Mouse (Mus musculus) heart, adult 18-20 months (tissue): ENCODE measurements at regions not wholly inside any gene's neighbourhood (a gene's known extent, or its start where the extent isn't known, plus 50 kb on each side); places are given as distances from the start of the nearest gene placed in this dataset.
A peak's percentile ranks its signal among the peaks of the same experiment; 100 is the strongest.

Source experiments
- DNase-seq, 2 experiments: peaks; one replicate each; pipeline ENCODE4 v3.0.0; 2021 to 2022; ENCODE audit warnings: mixed read lengths in 1 of 2

DNA sequence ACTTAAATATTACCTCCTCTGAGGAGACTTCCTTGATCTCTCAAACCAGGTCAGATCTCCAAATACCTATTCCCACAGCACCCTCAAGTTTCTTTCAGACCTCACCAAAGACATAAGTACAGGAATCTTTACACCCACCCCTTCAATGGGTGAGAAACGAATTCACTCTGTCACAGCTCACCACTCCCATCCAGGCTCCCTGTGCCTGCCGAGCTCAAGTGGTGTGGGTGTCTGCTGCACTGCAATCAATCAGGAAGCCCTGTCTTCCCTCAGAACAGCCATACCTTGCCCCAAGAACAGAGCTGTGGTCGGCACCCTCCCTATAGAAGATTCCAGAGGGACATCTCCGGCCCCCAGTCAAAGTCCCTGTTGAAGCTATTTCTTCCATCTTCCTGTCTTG lies 116.2 kb upstream of the Nectin1 start:
- DNase-seq = no peak

DNA sequence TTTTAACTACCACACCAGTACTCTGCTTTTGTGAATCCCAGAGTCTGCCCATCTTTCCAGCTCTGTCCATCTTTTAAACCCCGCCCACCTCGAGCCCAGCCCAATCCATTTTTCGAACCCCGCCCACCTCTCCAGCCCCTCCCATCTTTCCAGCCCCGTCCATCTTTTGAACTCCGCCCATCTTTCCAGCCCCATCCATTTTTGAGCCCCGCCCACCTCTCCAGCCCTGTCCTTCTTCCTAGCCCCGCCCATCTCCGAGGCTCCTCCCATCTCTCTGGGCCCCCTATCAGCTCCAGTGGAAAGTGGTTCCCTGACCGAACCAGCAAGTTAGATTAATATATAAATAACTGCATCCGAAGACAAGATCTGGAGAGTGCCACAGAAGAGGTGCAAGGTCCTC lies 115.0 kb upstream of the Nectin1 start:
- DNase-seq = no peak

DNA sequence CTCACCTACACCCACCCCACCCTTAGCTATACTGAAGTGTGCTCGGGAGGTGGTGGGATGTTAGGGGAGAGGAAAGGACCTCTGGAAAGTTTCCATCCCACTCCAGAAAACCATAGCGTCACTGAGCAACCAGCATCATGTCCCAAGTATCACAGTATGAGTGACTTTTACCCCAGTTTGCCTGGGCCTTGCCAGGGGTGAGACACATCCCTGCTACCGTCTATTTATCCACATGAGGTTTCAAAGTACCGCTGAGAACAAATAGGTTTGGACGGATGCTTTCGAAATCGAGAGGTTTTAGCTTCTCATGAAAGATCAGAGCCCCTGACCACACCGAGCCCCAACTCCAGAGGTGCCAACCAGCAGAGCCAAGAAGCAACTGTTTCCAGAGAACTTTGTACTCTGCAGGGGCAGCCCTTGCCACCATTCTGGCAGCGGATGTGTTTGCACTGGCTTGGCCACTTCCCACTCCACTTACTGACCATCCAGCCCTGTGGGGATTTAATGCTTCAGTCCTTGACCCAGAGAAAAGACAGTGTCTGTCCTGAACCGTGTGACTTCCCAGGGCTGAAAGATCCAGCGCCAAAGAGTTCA lies 107.3 kb upstream of the Nectin1 start:
- DNase-seq = no peak

DNA sequence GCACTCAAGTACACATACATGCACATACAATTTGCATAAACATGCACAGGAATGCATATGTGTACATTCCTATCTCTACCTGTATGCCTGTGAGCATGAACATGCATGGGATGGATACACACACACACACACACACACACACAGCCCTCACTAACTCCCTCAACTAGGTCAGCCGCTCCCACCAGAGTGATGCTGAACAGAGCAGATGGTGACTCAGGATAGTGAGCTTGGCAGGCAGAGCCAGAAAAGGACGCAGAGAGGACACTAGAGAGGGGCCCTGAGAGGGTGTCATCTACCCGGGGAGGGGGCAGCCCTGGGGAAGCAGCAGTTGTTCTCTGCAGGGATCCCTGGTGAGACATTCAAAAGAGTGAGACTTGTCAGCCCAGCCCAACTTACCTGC lies 85.6 kb upstream of the Nectin1 start:
- no peak for DNase-seq

DNA sequence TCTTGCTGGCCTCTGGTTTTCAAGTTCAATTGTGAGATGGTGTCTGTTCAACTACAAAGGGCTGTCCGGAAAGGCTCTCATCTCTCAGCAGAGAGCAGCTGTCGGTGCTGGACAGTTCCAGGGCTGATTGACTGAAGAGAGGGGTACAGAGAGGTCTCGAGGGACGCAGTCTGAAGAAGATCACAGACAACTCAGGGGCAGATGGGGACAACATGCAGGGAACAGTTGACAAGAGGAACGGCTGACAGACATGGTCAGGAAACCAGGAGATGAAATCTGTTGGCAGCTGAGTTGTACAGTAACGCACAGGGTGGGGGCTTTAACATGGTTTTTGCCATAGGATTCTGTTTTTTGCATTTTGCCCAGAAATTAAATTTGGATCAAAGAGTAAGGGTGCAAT lies 84.5 kb upstream of the Nectin1 start:
- DNase-seq = no peak

DNA sequence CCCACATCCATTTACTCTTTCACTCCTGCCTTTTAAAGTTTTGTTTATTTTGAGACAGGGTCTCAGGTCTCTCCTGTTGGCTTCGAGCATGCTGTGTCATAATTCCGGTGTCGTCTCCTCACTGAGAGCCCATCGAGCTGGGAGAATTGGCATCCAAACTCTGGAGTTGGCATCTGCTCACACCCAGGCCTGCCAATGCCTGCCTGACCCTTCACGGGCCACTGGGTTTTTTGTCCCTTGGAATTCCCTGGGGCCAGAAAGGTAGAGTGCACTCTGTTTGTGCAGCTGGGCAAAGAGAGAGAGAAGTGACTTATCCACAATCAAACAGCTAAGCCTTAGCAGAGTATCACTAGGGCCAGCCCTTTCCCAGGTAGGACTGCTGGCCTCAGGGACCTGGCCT lies 83.6 kb upstream of the Nectin1 start:
- DNase-seq = no peak

DNA sequence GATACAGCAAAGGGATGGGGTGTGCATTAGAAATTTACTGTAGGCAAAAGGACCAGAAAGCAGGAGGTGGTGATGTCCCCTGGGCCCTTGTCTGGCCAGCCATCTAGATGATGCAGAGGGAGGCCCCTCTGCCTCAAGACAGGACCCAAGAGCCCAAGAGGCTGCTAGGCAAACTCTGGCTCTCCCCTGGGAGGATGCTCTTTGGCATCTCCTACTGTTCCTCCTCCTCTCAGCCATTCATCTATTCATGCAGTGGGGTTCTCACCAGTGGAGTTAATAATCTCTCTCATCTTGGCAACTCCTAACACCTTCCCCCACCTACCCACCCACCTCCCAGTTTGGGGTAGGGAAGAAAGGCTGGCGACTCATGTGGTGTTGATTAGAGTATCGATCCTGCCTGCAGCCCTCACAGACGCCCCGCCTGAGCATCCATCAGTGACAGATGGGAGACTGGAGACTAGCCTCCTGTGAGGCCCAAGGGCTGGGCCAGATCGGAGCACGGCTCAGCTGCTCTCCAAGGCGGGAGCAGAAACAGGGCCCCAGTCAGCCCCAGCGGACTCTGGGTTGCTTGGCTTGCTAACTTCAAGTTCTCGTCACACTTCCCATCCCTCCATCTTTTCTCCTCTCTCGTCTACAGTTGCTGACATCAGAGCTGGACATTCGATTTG lies 82.8 kb upstream of the Nectin1 start:
- no peak for DNase-seq

DNA sequence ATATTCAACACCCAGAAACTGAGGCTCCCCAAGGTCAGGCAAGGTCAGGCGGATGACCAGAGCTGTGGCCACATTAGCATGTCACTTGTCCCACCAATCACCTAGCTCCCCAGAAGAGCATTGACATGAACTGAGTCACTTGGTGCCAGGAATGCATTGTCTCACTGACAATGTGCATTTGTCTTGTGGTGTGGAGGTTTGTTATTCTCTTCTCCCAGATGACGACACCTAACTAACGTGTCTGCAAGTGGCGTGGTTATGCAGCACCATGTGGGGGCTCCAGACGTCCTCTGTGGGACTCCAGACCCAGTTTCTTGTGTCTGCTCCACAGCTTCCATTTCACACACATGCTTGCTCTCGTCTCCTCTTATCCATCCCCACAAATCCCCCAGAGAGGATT lies 82.1 kb upstream of the Nectin1 start:
- DNase-seq = no peak

DNA sequence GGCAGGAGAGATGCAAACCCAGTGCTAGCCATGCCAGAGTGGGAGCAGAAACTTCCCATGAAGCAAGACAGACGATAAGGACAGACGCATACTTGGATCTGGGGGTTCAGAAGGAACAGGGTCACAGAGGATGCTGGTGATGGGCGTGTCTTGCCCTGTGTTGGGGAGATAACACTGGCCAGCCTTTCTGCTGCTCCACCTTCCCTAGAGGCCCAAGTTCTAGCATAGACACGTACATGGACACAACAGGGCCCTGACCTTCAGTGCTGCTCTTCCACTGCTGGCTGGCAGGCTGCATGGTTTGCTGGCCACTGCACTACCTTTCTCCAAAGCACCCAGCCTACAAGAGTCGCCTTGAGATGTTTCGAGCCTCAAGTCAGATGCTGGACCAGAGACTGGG lies 76.4 kb upstream of the Nectin1 start:
- no peak for DNase-seq

DNA sequence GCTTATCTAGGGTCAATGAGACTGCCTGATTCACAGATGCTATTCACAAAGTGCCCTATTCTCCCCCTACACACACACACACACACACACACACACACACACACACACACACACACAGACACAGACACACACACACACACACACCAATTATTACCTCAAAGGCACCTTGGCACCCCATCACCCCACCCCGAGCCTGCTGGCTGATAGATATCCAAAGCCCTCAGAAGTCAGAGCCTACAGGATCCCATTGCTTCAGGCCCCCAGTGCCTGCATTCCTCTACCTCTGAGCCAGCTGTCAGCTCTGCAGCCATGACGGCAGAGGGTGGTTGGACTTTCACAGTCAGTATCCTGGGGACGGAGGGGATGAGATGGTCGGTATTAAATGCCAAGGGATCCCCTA lies 75.8 kb upstream of the Nectin1 start:
- DNase-seq = no peak

DNA sequence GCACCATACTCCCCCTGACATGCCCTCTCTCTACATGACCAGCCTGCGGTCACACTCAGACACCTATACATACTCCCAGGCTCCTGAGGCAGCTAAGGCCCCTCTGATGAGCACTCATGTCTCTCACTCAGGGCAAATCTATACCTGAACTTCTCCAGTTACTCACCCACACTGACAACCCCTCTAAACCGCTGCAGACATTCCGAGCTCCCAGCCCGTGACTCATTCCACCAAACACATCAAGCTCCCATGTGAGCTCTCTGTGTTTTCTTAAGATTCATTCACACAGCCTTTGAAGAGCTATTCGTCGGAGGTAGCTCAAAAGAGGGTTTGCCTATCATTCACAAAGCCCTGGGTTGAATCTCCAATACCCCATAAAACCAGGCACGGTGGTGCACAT lies 75.1 kb upstream of the Nectin1 start:
- no peak for DNase-seq

DNA sequence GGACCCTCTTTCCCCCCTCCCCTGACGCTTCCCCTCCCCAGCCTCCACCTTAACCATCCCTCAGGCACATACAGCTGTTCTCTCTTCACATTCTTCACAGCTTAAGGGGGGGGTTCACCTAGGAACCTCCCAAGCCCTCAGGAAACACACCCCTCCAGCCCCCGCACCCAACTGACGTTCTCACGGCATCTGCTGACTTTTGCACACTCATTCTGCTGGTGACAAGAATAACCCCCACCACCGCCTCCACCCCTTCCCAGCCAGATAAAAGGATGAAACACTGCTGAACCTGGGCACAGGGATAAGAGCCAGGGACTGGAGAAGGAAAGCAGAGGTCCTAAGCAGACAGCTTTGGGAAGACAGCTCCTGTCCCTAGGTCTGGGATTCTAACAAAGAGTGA lies 73.2 kb upstream of the Nectin1 start:
- DNase-seq = no peak

DNA sequence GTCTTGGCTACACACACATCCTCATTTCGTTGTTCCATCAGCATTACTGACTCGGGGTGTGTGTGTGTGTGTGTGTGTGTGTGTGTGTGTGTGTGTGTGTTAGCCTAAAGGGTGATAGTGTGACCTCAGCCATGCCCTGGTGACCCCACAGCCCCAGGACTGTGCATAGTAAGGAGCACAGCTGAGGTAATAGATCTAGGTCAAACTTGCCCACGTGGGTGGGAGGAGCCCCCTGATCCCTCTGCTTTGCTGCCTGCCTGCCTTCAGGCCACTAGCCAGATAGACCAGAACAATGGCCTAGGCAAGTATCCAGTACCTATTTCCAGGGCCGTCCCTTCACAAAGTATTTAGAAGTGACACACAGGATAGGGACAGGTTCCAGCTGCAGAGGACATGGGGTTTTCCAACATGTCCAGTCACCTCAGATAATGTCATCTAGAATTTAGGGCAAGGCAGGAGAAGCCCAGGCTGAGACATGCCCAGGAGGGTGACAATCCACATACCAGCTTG lies 70.6 kb upstream of the Nectin1 start:
- peak; percentile 67 to 81 for DNase-seq

DNA sequence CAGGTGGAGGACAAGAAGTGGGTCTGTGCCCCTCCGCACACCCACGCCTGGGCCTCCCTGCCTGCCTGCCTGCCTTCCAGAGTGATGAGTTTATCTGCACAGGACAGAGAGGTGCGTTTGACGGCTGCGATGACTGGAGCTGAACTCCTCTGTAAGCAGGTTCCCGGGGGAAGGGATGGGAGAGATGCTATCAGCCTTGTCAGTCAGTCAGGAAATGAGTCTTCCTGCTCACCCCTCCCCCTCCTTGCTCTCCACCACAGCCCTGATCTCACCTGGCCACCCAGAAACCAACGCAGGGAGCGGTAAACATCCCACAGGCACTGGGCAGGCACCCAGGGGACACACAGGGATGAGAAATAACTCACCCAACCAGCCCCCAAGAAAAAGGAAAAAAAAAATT lies 69.5 kb upstream of the Nectin1 start:
- no peak for DNase-seq

DNA sequence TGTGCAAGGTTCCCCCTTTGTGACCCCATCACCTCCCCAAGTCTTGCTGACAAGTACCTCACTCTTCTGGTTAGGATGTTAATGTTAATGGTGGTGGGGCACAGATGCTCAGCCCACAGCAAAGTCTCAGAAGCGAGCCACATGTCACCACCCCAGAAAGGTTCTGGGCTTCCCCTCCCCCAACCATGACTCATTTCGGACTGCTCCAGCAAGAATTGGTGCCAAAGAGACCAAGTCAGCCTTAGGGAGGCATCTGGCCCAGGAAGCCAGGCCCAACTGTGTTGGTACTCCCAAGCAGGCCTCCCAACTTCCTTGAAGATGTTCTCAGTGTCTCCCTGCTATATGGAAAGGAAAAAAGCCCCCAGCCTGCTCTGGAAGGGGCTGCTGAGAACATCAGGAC lies 67.8 kb upstream of the Nectin1 start:
- no peak for DNase-seq

DNA sequence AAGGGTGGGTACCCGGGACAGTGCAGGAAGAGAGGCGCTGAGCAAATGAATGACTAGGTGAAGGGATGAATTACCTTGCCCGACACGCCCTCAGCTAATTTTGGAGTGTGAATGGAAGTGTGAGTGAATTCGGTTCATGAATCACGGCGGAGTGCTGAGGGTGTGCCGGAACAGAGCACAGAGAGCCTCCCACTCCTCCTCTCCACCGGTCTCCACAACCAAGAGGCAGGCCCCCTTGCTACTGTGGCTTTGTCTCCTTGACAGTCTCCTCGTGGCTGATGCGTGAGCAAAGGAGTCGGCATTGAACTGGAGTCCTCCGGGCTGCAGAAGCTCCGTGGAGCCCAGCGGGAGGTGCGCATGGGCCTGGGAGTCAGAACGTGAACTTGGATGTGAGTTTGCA lies 64.5 kb upstream of the Nectin1 start:
- no peak for DNase-seq

DNA sequence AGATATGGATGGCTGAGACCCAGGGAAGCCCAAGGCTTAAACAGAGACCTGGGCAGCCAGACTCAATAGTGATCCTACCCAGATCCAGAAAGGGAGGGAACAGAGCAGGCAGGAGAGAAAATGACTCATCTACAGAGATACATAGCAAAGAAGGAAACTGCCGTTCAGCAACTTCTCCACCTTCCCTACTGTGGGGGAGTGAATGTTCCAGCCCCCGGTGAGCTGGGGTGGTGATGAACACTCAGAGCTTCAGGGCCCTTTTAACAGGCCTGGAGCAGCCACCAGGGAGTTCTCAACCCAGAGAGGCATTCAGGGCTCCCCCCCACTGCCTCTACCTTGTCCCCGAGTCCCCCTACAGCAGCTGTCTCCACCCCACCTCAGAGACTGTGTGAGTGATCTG lies 62.5 kb upstream of the Nectin1 start:
- no peak for DNase-seq

DNA sequence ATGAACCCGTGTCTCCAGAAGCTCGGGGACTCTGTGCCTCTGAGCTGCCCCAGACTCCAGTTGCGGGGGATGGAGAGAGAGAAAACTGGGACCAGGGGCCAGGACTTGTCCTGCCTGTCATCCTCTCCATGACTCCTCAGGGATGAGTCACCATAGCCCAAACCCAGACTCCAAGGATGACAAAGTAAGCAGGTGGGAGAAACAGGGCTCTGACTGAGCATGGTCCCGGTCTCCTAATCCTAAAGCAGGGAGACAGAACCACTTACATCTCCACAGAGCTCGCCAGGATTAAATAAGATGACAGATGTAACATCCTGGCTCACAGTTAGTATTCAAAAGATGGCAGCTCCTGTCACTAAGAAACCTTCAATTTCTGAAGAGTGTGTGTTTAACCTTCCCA lies 61.7 kb upstream of the Nectin1 start:
- no peak for DNase-seq

DNA sequence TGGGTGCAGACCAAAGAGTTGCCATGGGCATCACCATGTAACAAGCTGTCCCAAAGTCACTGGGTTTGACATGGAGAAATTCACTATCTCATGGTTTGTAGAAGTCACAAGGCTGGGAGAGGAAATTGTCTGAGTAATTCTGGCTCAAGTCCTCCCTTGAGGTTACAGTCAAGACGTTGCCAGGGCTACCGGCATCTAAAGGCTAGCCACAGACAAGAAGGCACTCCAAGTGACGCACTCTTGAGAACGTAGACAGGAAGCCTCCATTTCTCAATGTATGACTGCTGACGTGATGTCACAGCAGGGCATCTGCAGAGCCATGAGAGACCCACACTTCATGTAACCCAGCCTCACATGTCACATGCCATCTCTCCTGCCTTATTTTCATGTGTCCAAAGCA lies 59.2 kb upstream of the Nectin1 start:
- no peak for DNase-seq

DNA sequence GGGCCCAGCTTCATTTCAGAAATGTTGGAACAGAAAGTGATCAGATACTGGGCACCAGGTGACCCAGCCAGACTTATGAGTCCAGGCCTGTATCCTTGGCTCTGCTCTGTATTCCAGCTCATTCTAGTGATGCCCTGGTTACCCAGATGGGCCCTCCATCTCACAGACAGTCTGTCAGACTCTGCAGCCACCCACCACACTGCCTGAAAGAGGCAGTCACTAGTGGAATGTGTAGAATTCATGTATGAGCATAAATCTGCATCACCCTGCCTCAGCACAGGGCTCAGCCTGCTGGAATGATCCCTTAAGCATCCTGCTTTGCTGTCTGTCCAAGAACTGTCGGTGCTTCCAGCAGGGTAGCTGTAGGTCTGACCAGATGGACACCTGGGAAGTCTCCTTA lies 51.8 kb upstream of the Nectin1 start:
- DNase-seq = no peak

DNA sequence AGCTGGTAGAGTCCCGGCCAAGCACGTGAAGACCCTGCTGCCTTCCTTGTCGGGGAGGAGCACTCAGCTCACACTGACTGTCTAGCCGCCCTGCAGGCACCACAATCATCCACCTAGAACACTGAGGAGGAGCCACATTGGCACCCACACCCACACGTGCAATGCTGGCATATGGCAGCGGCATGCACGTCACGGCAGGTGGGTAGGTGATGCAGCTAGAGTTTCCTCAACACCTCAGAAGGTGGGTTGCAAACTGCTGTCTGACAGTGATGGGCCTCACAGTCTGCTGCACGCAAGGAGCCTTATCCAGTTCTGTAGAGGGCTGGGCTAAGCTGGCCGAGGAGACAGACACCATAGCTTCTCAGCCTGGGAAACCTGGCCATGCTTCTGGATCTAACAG lies 51.2 kb upstream of the Nectin1 start:
- DNase-seq = no peak
